Mouse (Mus musculus): ENCODE measurements around the gene Zfp445. TPM values are rescaled to one million over a fixed set of nuclear protein-coding genes. Genes with fewer than 3 reads are reported as not detected.

The Zfp445 gene
- polyA plus RNA-seq, 1 experiment from 2014 or later: 17.1 TPM

DNA sequence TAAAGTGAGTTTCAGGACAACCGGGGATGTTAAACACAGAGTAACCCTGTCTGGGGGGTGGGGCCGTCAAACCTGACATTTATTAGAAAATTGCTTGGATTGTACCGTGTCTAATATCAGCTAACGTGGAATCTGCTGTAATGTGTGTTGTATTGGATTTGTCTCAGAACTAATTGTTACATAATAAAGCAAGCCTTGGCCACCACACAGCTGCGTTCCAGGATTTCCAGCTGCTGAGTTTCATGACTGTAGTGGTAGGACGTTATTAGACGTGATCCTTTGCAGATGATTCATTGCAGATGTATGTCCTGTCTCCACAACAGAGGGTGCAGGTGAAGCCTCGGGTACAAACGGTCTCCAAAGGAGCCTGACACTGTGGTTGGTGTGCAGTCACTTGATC lies 29.7 kb downstream of the Zfp445 start:
- Histone ChIP-seq H3K27me3 (no peaks in the 10 kb centered on the region), H3K4me3 (replicated peaks) (no peak overlapping the region), H3K36me3 (no peaks in the 10 kb centered on the region; the same call in 1 of the 2 replicates), H3K9ac (no peak overlapping the region), H3K9me3 (replicated peaks) (no peaks in the 10 kb centered on the region), H3K4me1 (replicated peaks) (no peaks in the 10 kb centered on the region), H3K4me2 (no peak overlapping the region), H3K27ac (no peak overlapping the region)
- ATAC-seq (ENCODE audit: low read depth) (no peak), DNase-seq (no peak)
- WGBS (ENCODE audit: insufficient replicate concordance): 71% methylated on average over 9 of the region's 9 CpGs

DNA sequence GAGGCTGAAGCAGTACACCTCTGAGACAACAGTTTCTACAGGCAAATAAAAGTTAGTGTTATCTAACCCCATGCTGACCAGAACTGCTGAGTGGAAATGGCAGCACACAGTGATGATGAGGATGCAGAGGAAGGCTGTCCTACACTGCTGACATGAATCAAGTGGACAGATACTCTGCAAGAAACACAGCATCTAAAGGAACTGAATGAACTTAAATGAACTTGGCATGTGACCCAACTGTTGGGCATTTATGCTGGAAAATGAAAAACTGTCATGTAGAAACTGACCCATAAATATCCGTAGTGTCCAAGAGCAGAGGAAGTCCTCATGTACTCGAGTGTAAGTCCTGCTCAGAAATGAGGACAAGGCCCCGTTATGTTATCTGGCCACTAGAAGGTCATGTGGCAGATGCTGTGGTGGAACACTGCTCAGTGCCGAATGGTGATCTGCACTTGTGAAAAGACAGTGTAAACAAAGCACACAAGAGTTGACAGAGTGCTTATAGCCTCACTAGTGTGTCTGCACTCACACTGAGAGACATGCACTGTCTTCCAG lies 35.9 kb downstream of the Zfp445 start:
- no peak for ATAC-seq (ENCODE audit: low read depth)
- no peaks in the 10 kb centered on the region for H3K9me3 ChIP-seq (replicated peaks)
- no peak overlapping the region for H3K4me3 ChIP-seq (replicated peaks)
- H3K27me3 ChIP-seq: no peaks in the 10 kb centered on the region
- peaks cover 12% of the 10 kb centered on the region for H3K36me3 ChIP-seq
- 57% methylated on average over 4 of the region's 4 CpGs for WGBS (ENCODE audit: insufficient replicate concordance)
- no peak overlapping the region for H3K9ac ChIP-seq
- H3K4me2 ChIP-seq: no peak overlapping the region
- no peak for DNase-seq
- no peaks in the 10 kb centered on the region for H3K4me1 ChIP-seq (replicated peaks)
- no peak overlapping the region for H3K27ac ChIP-seq

DNA sequence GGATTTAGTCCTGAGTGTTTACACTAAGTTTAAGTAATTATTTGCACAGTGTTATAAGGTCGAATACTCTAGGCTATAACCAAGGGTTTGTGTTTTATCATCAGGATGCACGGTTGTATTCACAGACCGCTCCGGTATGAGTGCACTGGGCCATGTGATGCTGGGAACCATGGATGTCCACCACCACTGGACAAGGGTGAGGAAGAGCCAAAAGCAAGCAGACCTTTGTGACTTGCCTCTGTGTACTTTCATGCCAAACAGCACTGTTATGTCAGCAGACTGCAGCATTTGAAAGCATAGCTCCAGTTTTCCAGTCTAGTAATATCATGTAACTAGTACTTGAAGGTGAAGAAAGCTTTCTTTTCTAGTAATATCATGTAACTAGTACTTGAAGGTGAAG lies 39.1 kb downstream of the Zfp445 start:
- 81% methylated on average over 4 of the region's 4 CpGs for WGBS (ENCODE audit: insufficient replicate concordance)
- ATAC-seq (ENCODE audit: low read depth) (no peak), DNase-seq (no peak)
- Histone ChIP-seq H3K27me3 (no peaks in the 10 kb centered on the region), H3K4me1 (replicated peaks) (no peaks in the 10 kb centered on the region), H3K9me3 (replicated peaks) (no peaks in the 10 kb centered on the region), H3K27ac (no peak overlapping the region), H3K9ac (no peak overlapping the region), H3K36me3 (peaks cover 16% of the 10 kb centered on the region), H3K4me2 (no peak overlapping the region), H3K4me3 (replicated peaks) (no peak overlapping the region)

DNA sequence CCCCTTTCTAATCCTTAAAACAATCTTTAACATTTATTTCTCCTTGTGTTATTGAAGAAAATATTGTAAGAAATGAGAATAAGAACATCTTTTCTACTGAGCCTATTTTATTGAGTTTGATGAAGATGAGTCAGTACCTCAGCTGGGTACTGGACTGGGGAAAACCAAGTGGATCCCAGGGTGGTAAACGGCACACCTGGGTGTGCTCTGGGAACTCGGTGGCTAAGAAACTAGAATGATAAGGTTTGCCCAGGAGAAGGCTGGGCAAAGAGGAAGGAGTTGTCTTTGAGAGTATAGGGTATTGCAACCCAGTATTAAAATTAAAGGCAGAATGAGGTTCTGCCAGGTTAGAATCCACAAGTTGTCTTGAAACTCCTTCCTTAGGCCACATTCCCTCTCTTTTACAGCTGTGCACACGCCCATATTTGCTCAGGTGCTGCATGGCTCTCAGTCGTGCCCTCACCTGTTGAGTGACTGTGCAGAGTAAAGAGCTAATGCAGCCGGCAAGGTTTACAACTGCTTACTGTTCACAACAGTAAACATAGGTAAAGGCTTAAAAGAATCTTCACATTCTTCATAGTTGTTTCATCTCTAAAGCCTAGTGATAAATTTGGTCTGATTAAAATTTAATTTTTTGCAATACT lies 42.3 kb downstream of the Zfp445 start:
- no peak for ATAC-seq (ENCODE audit: low read depth)
- 65% methylated on average over 5 of the region's 5 CpGs for WGBS (ENCODE audit: insufficient replicate concordance)
- Histone ChIP-seq H3K4me3 (replicated peaks) (no peak overlapping the region), H3K27me3 (no peaks in the 10 kb centered on the region), H3K4me1 (replicated peaks) (no peaks in the 10 kb centered on the region), H3K9ac (no peak overlapping the region), H3K9me3 (replicated peaks) (no peaks in the 10 kb centered on the region), H3K4me2 (no peak overlapping the region), H3K27ac (no peak overlapping the region), H3K36me3 (peaks cover 16% of the 10 kb centered on the region)
- DNase-seq: no peak

DNA sequence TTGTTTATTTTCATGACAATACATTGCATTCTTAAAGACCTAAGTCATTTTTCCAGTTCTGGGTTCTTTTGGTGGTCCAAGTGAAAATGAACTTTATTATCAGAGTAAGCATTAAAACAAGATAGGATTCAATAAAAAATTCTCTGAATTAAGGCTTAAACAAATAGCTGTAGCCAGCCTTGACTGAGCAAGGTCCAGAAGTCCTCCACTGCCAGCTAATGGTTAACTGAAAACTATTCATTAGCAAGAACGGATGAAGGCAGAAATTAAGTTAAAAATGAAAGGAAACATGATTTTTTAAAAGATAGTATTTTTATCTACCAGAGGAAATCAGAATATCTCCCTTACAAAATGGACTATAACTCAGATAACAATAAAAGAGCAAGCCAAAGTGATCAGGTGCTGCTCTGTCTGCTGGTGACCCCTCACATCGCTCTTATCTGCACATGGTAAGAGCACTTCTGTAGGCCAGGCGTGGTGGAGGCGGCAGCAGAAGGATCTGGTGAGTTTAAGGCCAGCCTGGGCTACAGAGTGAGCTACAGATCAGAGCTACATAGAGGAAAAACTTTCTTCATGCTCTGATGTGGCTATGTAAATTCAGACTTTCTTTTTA lies 50.5 kb downstream of the Zfp445 start:
- Histone ChIP-seq H3K36me3 (no peaks in the 10 kb centered on the region; the same call in 1 of the 2 replicates), H3K4me2 (no peak overlapping the region), H3K9ac (no peak overlapping the region), H3K27me3 (no peaks in the 10 kb centered on the region), H3K4me1 (replicated peaks) (0 out of 2 replicates have a peak, but pooled peaks cover 3% of the 10 kb centered on the region), H3K4me3 (replicated peaks) (no peak overlapping the region), H3K9me3 (replicated peaks) (no peaks in the 10 kb centered on the region), H3K27ac (no peak overlapping the region; the same call in 1 of the 2 replicates)
- WGBS (ENCODE audit: insufficient replicate concordance): 55% methylated on average over 4 of the region's 4 CpGs
- DNase-seq: no peak
- ATAC-seq (ENCODE audit: low read depth): peak; percentile 68

DNA sequence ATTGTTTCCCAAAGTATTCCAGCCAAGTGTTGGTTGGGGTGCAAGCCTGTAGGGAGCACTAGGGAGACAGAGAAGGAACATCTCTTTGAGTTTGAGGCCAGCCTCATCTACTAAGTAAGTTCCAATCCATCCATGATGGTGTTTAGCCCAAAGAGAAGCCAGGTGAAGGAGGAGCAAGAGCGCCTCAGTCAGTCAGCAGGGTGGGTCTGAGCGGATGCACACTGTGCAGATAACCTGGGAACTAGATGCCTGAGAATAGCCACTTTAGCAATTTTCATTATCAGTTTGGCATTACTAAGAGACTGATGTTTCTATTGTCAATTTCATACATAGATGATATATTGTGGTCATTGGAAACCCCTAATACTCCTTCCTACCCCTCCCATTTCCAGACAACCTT lies 51.0 kb downstream of the Zfp445 start:
- Histone ChIP-seq H3K9ac (no peak overlapping the region), H3K4me2 (no peak overlapping the region), H3K4me1 (replicated peaks) (0 out of 2 replicates have a peak, but pooled peaks cover 3% of the 10 kb centered on the region), H3K36me3 (no peaks in the 10 kb centered on the region; the same call in 1 of the 2 replicates), H3K27me3 (no peaks in the 10 kb centered on the region), H3K27ac (no peak overlapping the region), H3K4me3 (replicated peaks) (no peak overlapping the region), H3K9me3 (replicated peaks) (no peaks in the 10 kb centered on the region)
- DNase-seq (no peak), ATAC-seq (ENCODE audit: low read depth) (no peak)
- WGBS (ENCODE audit: insufficient replicate concordance): 77% methylated on average over 2 of the region's 2 CpGs

DNA sequence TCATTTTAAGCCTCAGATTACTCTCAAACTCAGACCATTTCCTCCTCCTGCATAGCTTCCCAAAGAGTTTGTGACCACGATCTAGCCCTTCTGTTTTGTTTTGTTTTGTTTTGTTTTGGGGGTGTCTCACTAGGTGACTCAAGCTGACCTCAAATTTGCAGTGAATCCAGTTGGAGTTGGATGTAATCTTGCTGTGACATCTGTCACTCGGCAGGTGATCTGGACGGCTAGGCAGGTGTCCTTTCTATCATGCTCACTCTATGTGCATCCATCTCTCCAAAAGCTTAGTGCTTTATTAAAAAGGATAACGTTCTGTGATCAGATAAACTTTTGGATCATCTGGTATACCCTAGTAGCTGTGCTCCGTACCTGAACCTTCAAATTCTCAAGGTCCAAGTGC lies 53.4 kb downstream of the Zfp445 start:
- DNase-seq (no peak), ATAC-seq (ENCODE audit: low read depth) (no peak)
- H3K9ac ChIP-seq: no peak overlapping the region
- no peaks in the 10 kb centered on the region for H3K27me3 ChIP-seq
- 0 out of 2 replicates have a peak, but pooled peaks cover 3% of the 10 kb centered on the region for H3K4me1 ChIP-seq (replicated peaks)
- H3K4me3 ChIP-seq (replicated peaks): no peak overlapping the region
- 64% methylated on average over 5 of the region's 5 CpGs for WGBS (ENCODE audit: insufficient replicate concordance)
- no peak overlapping the region for H3K27ac ChIP-seq
- H3K9me3 ChIP-seq (replicated peaks): no peaks in the 10 kb centered on the region
- no peak overlapping the region for H3K4me2 ChIP-seq
- no peaks in the 10 kb centered on the region; the same call in 1 of the 2 replicates for H3K36me3 ChIP-seq

DNA sequence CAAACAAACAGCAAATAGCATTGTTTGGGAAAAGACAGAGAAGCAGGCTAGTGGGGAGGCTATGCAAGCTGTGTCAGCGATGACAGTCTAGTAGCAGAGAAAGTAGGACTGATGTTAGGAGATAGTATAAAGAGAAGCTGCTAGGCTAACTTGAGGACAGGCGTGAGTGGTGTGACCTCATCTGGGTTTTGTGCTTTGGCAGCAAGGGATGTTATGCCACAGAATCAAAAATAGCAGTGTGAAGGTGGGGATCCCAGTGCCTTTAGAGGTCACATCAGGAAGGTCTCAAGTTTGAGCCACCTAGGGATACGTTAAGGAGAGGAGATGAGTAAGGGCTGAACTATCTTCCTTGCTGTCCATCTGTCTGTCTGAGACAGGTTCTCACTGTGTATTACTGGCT lies 55.6 kb downstream of the Zfp445 start:
- no peak for DNase-seq
- no peak overlapping the region for H3K4me2 ChIP-seq
- H3K4me1 ChIP-seq (replicated peaks): peaks cover 14% of the 10 kb centered on the region
- H3K9me3 ChIP-seq (replicated peaks): no peaks in the 10 kb centered on the region
- H3K4me3 ChIP-seq (replicated peaks): no peak overlapping the region
- H3K36me3 ChIP-seq: no peaks in the 10 kb centered on the region; the same call in 1 of the 2 replicates
- no peak overlapping the region for H3K27ac ChIP-seq
- H3K9ac ChIP-seq: no peak overlapping the region
- no peaks in the 10 kb centered on the region for H3K27me3 ChIP-seq
- 78% methylated on average over 3 of the region's 3 CpGs for WGBS (ENCODE audit: insufficient replicate concordance)
- no peak for ATAC-seq (ENCODE audit: low read depth)

DNA sequence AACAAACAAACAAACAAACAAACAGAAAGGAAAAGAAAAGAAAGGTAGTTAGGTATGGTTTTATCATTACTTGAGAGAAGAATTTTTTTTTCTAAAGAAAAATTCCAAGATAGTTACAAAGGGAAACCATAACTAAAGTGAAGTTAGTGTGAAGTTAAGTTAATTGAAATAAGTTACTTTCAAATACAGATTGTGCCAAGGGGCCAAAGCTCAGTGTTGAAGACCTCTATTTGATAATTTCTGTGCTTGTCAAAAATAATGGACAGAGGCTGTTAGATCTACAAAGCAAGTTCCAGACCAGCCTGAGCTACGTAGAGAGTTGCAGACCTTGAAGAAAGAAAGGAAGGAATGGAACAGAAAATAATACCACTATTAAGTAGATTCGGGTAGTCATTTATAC lies 58.6 kb downstream of the Zfp445 start:
- Histone ChIP-seq H3K36me3 (no peaks in the 10 kb centered on the region; the same call in 1 of the 2 replicates), H3K4me3 (replicated peaks) (no peak overlapping the region), H3K27ac (no peak overlapping the region), H3K4me2 (no peak overlapping the region), H3K9me3 (replicated peaks) (no peaks in the 10 kb centered on the region), H3K27me3 (no peaks in the 10 kb centered on the region), H3K4me1 (replicated peaks) (peaks cover 17% of the 10 kb centered on the region), H3K9ac (no peak overlapping the region)
- ATAC-seq (ENCODE audit: low read depth) (no peak), DNase-seq (no peak)
- WGBS (ENCODE audit: insufficient replicate concordance): 76% methylated on average over 2 of the region's 2 CpGs

DNA sequence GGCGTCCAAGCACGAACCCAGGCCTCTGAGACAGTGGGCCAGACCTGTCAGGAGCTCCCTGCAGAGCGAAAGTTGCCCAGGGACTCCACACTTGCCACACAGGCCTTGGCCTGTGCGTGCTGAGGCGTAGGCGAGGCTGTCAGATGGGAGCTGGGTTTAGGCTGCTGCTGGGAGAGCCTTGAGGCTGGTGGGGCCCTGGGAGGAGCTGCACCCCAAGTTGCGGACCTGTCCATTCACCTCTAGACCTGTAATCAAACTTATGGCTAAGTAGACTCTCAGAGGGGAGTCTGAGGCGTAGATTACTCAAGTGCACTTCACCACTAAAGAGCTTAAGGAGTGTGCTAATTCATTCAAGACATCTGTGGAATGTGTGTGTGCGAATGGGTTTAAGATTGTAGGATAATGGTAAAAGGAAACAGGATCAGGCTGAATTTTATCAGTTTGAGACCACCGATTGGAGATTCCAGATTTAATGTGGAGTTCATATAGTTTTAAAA lies 59.9 kb downstream of the Zfp445 start:
- Histone ChIP-seq H3K9ac (peak overlapping the region; percentile 78), H3K36me3 (no peaks in the 10 kb centered on the region; the same call in 1 of the 2 replicates), H3K4me2 (peak overlapping the region; percentile 90), H3K27ac (peak overlapping the region; percentile 58), H3K27me3 (no peaks in the 10 kb centered on the region), H3K4me3 (replicated peaks) (peak overlapping the region; percentile 69), H3K9me3 (replicated peaks) (no peaks in the 10 kb centered on the region), H3K4me1 (replicated peaks) (peaks cover 17% of the 10 kb centered on the region)
- WGBS (ENCODE audit: insufficient replicate concordance): 15% methylated on average over 10 of the region's 10 CpGs
- DNase-seq (no peak), ATAC-seq (ENCODE audit: low read depth) (no peak)

DNA sequence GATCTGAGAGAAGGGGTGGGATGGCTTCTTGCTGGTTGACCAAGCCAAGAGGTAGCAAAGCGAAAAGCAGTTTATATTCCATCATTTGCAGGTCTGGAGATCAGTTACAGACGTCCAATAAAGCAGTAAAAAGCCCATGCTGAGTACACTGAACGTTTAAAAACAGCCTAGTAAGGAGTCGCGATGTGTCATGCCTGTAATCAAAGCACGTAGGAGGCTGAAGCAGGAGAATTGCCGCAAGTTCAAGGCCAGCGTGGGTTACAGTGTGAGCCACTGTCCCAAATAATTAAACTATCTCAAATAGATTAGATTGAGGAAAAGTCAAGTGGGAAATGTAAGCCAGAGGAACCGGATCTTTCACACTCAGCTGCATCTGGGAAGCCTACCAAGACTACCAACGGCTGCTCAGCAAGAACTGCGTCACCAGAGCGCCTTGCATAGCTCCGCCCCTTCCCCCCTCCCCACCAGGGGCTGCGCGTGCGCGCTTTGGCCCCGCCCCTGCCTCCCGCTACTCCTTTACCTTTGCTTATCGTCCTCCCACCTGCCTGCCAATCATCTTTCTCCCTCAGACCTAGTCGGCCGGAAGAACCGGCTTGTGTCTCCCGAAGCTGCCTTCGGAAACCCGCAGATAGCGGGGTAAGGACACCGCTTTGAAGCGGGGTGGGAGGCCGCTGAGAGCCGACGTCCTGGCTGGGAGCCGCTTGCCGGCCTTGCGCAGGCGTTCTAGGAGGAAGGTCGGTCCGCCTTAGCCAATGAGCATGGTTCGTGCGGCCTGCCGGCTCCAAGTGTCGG lies 60.6 kb downstream of the Zfp445 start, which contains the start of gene Tcaim:
TSS of gene Tcaim (plus strand) at position 487 of the 792 bp plus-strand sequence.
- peak; percentile 93 for ATAC-seq (ENCODE audit: low read depth)
- WGBS (ENCODE audit: insufficient replicate concordance): 6% methylated on average over 42 of the region's 42 CpGs
- peak within 1 kb of the TSS; percentile 58 for H3K27ac ChIP-seq
- DNase-seq: peak; percentile 83
- H3K9ac ChIP-seq: peak within 1 kb of the TSS; percentile 78
- peaks cover 17% of the 10 kb centered on the region for H3K4me1 ChIP-seq (replicated peaks)
- peak within 1 kb of the TSS; percentile 69 for H3K4me3 ChIP-seq (replicated peaks)
- H3K4me2 ChIP-seq: peak within 1 kb of the TSS; percentile 90
- no peaks in the 10 kb centered on the region for H3K9me3 ChIP-seq (replicated peaks)
- H3K27me3 ChIP-seq: no peaks in the 10 kb centered on the region
- no peaks in the 10 kb centered on the region; the same call in 1 of the 2 replicates for H3K36me3 ChIP-seq
